Mouse (Mus musculus): ENCODE data around the gene Adamts17. TPM values are rescaled to one million over a fixed set of nuclear protein-coding genes. Genes with fewer than 3 reads are reported as not detected.
A peak's percentile ranks its signal among the peaks of the same experiment; 100 is the strongest.

Gene Adamts17
- polyA plus RNA-seq, 1 experiment from 2014 or later = 4.6 TPM

GRCm38 (mm10) chr7:66847299-66847698 is 7.8 kb downstream of the Adamts17 start:
- Histone ChIP-seq H3K27me3 (no peaks in the 10 kb centered on the region), H3K4me1 (peaks cover 16% of the 10 kb centered on the region), H3K27ac (no peak overlapping the region), H3K4me2 (no peak overlapping the region), H3K9me3 (replicated peaks) (no peaks in the 10 kb centered on the region), H3K9ac (no peak overlapping the region), H3K36me3 (no peaks in the 10 kb centered on the region), H3K4me3 (replicated peaks) (no peak overlapping the region)
- ATAC-seq (replicated peaks; ENCODE audit: low FRiP score) = no peak
- WGBS = 62% methylated on average over 9 of the region's 9 CpGs

GRCm38 (mm10) chr7:66849316-66849715 is 9.8 kb downstream of the Adamts17 start:
- Histone ChIP-seq H3K27me3 (no peaks in the 10 kb centered on the region), H3K4me1 (peaks cover 16% of the 10 kb centered on the region), H3K36me3 (no peaks in the 10 kb centered on the region), H3K27ac (no peak overlapping the region), H3K4me2 (no peak overlapping the region), H3K9me3 (replicated peaks) (no peaks in the 10 kb centered on the region), H3K9ac (no peak overlapping the region), H3K4me3 (replicated peaks) (no peak overlapping the region)
- ATAC-seq (replicated peaks; ENCODE audit: low FRiP score) = no peak
- 95% methylated on average over 6 of the region's 6 CpGs for WGBS

- ATAC-seq (replicated peaks; ENCODE audit: low FRiP score) = no peak
- H3K27me3 ChIP-seq = no peaks in the 10 kb centered on the region
- H3K4me3 ChIP-seq (replicated peaks) = no peak overlapping the region
- no peaks in the 10 kb centered on the region for H3K9me3 ChIP-seq (replicated peaks)
- H3K4me2 ChIP-seq = no peak overlapping the region
- H3K36me3 ChIP-seq = no peaks in the 10 kb centered on the region
- H3K4me1 ChIP-seq = peaks cover 3% of the 10 kb centered on the region
- no peak overlapping the region for H3K27ac ChIP-seq
- no peak overlapping the region for H3K9ac ChIP-seq
- WGBS = 50% methylated on average over 3 of the region's 3 CpGs
Observed at GRCm38 (mm10) chr7:66852164-66852563, 12.6 kb downstream of the Adamts17 start.

GRCm38 (mm10) chr7:66857610-66858009 is 18.1 kb downstream of the Adamts17 start:
- Histone ChIP-seq H3K4me3 (replicated peaks) (no peak overlapping the region), H3K27ac (no peak overlapping the region), H3K4me2 (no peak overlapping the region), H3K9ac (no peak overlapping the region), H3K4me1 (peaks cover 5% of the 10 kb centered on the region; the same call in 1 of the 2 replicates), H3K9me3 (replicated peaks) (no peaks in the 10 kb centered on the region), H3K27me3 (no peaks in the 10 kb centered on the region), H3K36me3 (no peaks in the 10 kb centered on the region)
- WGBS = 84% methylated on average over 1 of the region's 1 CpGs
- no peak for ATAC-seq (replicated peaks; ENCODE audit: low FRiP score)

GRCm38 (mm10) chr7:66858247-66859075 is 18.9 kb downstream of the Adamts17 start:
- Histone ChIP-seq H3K27ac (no peak overlapping the region), H3K9ac (no peak overlapping the region), H3K36me3 (no peaks in the 10 kb centered on the region), H3K9me3 (replicated peaks) (no peaks in the 10 kb centered on the region), H3K4me1 (peaks cover 5% of the 10 kb centered on the region; the same call in 1 of the 2 replicates), H3K4me3 (replicated peaks) (no peak overlapping the region), H3K27me3 (no peaks in the 10 kb centered on the region), H3K4me2 (no peak overlapping the region)
- WGBS = 57% methylated on average over 12 of the region's 12 CpGs
- ATAC-seq (replicated peaks; ENCODE audit: low FRiP score) = no peak

- no peak overlapping the region for H3K4me2 ChIP-seq
- H3K27ac ChIP-seq = no peak overlapping the region
- peaks cover 5% of the 10 kb centered on the region; the same call in 1 of the 2 replicates for H3K4me1 ChIP-seq
- WGBS = 55% methylated on average over 5 of the region's 5 CpGs
- H3K9me3 ChIP-seq (replicated peaks) = no peaks in the 10 kb centered on the region
- no peak for ATAC-seq (replicated peaks; ENCODE audit: low FRiP score)
- no peaks in the 10 kb centered on the region for H3K27me3 ChIP-seq
- no peak overlapping the region for H3K4me3 ChIP-seq (replicated peaks)
- H3K9ac ChIP-seq = no peak overlapping the region
- no peaks in the 10 kb centered on the region for H3K36me3 ChIP-seq
Observed at GRCm38 (mm10) chr7:66859220-66859619, 19.7 kb downstream of the Adamts17 start.

GRCm38 (mm10) chr7:66866944-66867718 is 27.6 kb downstream of the Adamts17 start:
- Histone ChIP-seq H3K27ac (peak overlapping the region; percentile 81), H3K9ac (no peak overlapping the region), H3K9me3 (replicated peaks) (no peaks in the 10 kb centered on the region), H3K4me3 (replicated peaks) (no peak overlapping the region), H3K27me3 (no peaks in the 10 kb centered on the region), H3K36me3 (no peaks in the 10 kb centered on the region), H3K4me2 (no peak overlapping the region), H3K4me1 (peaks cover 40% of the 10 kb centered on the region)
- WGBS = 67% methylated on average over 19 of the region's 19 CpGs
- ATAC-seq (replicated peaks; ENCODE audit: low FRiP score) = no peak

GRCm38 (mm10) chr7:66867719-66868501 is 28.4 kb downstream of the Adamts17 start:
- H3K4me2 ChIP-seq = no peak overlapping the region
- 24% methylated on average over 13 of the region's 13 CpGs for WGBS
- peak; percentile 85 for ATAC-seq (replicated peaks; ENCODE audit: low FRiP score)
- H3K27me3 ChIP-seq = no peaks in the 10 kb centered on the region
- H3K27ac ChIP-seq = peak overlapping the region; percentile 81
- no peak overlapping the region for H3K9ac ChIP-seq
- no peaks in the 10 kb centered on the region for H3K36me3 ChIP-seq
- no peaks in the 10 kb centered on the region for H3K9me3 ChIP-seq (replicated peaks)
- H3K4me1 ChIP-seq = peaks cover 45% of the 10 kb centered on the region
- no peak overlapping the region for H3K4me3 ChIP-seq (replicated peaks)

GRCm38 (mm10) chr7:66871520-66871919 is 32.0 kb downstream of the Adamts17 start:
- H3K9me3 ChIP-seq (replicated peaks) = no peaks in the 10 kb centered on the region
- no peaks in the 10 kb centered on the region for H3K27me3 ChIP-seq
- peak overlapping the region; percentile 75 for H3K27ac ChIP-seq
- WGBS = 53% methylated on average over 7 of the region's 7 CpGs
- no peak overlapping the region for H3K4me2 ChIP-seq
- peaks cover 44% of the 10 kb centered on the region for H3K4me1 ChIP-seq
- no peaks in the 10 kb centered on the region for H3K36me3 ChIP-seq
- H3K9ac ChIP-seq = no peak overlapping the region
- H3K4me3 ChIP-seq (replicated peaks) = no peak overlapping the region
- no peak; the same call in 1 of the 2 replicates for ATAC-seq (replicated peaks; ENCODE audit: low FRiP score)

- Histone ChIP-seq H3K4me2 (no peak overlapping the region), H3K27me3 (no peaks in the 10 kb centered on the region), H3K4me1 (peaks cover 39% of the 10 kb centered on the region), H3K4me3 (replicated peaks) (no peak overlapping the region), H3K9me3 (replicated peaks) (no peaks in the 10 kb centered on the region), H3K36me3 (no peaks in the 10 kb centered on the region), H3K9ac (no peak overlapping the region), H3K27ac (peak overlapping the region; percentile 9; the same call in 1 of the 2 replicates)
- WGBS = 53% methylated on average over 14 of the region's 14 CpGs
- ATAC-seq (replicated peaks; ENCODE audit: low FRiP score) = no peak
Observed at GRCm38 (mm10) chr7:66871940-66872511, 32.5 kb downstream of the Adamts17 start.

- Histone ChIP-seq H3K4me3 (replicated peaks) (no peak overlapping the region), H3K27me3 (no peaks in the 10 kb centered on the region), H3K36me3 (no peaks in the 10 kb centered on the region), H3K4me2 (no peak overlapping the region), H3K9me3 (replicated peaks) (no peaks in the 10 kb centered on the region), H3K9ac (no peak overlapping the region), H3K27ac (no peak overlapping the region), H3K4me1 (peaks cover 27% of the 10 kb centered on the region)
- ATAC-seq (replicated peaks; ENCODE audit: low FRiP score) = no peak
- WGBS = 51% methylated on average over 2 of the region's 2 CpGs
Observed at GRCm38 (mm10) chr7:66873235-66873634, 33.7 kb downstream of the Adamts17 start.

Data from kidney, embryonic 15.5 days (tissue).